Mouse (Mus musculus) liver, embryonic 16.5 days (tissue): ENCODE measurements at regions not wholly inside any gene's neighbourhood (a gene's known extent, or its start where the extent isn't known, plus 50 kb on each side); places are given as distances from the start of the nearest gene placed in this dataset.
"Not testable (repeated sequence)": the region's sequence is repeated elsewhere in the genome, so short reads cannot be mapped to it uniquely, and the experiment has no call there.

ENCODE experiments used
- ATAC-seq: fragments of 200-750 bp; cut with Nextera tagmentation; 2 replicates; pipeline ENCODE4 v1.8.0; 2017; ENCODE audit warnings: low read depth, mild to moderate bottlenecking, moderate number of reproducible peaks, moderate library complexity
- H3K27ac ChIP-seq: fragments of 300-500 bp; sonication (generic); 2 replicates; pipeline ENCODE4 v1.5.1; 2014; ENCODE audit warnings: mild to moderate bottlenecking, low read length
- H3K27me3 ChIP-seq: fragments of 300-500 bp; sonication (generic); 2 replicates; pipeline ENCODE4 v1.6.1; 2014; ENCODE audit warnings: low read depth, low read length, mixed read lengths; ENCODE audit not compliant: control insufficient read depth, insufficient read depth
- H3K36me3 ChIP-seq: fragments of 300-500 bp; sonication (generic); 2 replicates; pipeline ENCODE4 v1.6.1; 2014; ENCODE audit warnings: mild to moderate bottlenecking; ENCODE audit not compliant: control insufficient read depth, insufficient read depth
- H3K4me1 ChIP-seq: fragments of 300-500 bp; sonication (generic); 2 replicates; pipeline ENCODE4 v1.6.1; 2014; ENCODE audit warnings: low read depth, low read length, mixed read lengths; ENCODE audit not compliant: control insufficient read depth
- H3K4me2 ChIP-seq: fragments of 300-500 bp; sonication (generic); 2 replicates; pipeline ENCODE4 v1.6.1; 2014; ENCODE audit warnings: low read depth, low read length, mixed read lengths
- H3K4me3 ChIP-seq: fragments of 300-500 bp; sonication (generic); 2 replicates; pipeline ENCODE4 v1.5.1; 2014; ENCODE audit warnings: low read depth, mild to moderate bottlenecking, low read length
- H3K9ac ChIP-seq: fragments of 300-500 bp; sonication (generic); 2 replicates; pipeline ENCODE4 v1.6.1; 2014; ENCODE audit warnings: low read depth, low read length
- H3K9me3 ChIP-seq: fragments of 300-500 bp; sonication (generic); replicated peaks from 2 replicates; pipeline ENCODE4 v1.6.1; 2016; ENCODE audit warnings: low read length; ENCODE audit not compliant: control insufficient read depth
- WGBS: fragments of 180-500 bp; shearing (Covaris S2); extraction: QIAGEN DNeasy Blood & Tissue Kit; methylation state at CpG from one replicate; pipeline ENCODE4 v1.1.7; 2014; ENCODE audit not compliant: insufficient replicate concordance; 5-methylcytosine and 5-hydroxymethylcytosine counted together

- H3K36me3 ChIP-seq, result no peaks in the 10 kb centered on the region
- no peak overlapping the region for H3K4me3 ChIP-seq
- no peak overlapping the region for H3K27ac ChIP-seq
- H3K4me2 ChIP-seq, result no peak overlapping the region
- H3K27me3 ChIP-seq, result no peaks in the 10 kb centered on the region
- 78% methylated on average over 6 of the region's 6 CpGs for WGBS
- H3K4me1 ChIP-seq, result no peaks in the 10 kb centered on the region
- ATAC-seq, result no peak
- H3K9me3 ChIP-seq, result no peaks in the 10 kb centered on the region
- H3K9ac ChIP-seq, result no peak overlapping the region
Measured at GRCm38 (mm10) chr15:5946650-5947049, 352.9 kb upstream of the Dab2 start.

- WGBS, result 33% methylated on average over 3 of the region's 3 CpGs
- ATAC-seq, result no peak
- H3K9me3 ChIP-seq, result no peaks in the 10 kb centered on the region
Measured at GRCm38 (mm10) chr15:5950919-5951318, 348.7 kb upstream of the Dab2 start.

GRCm38 (mm10) chr15:5951661-5952060, 347.9 kb upstream of the Dab2 start:
- not testable (repeated sequence) for H3K4me1 ChIP-seq, ATAC-seq
- WGBS, result 70% methylated on average over 2 of the region's 2 CpGs

More at GRCm38 (mm10) chr15:5950919-5951318, 348.7 kb upstream of the Dab2 start:
- H3K4me2 ChIP-seq, result no peak overlapping the region
- H3K9ac ChIP-seq, result no peak overlapping the region
- H3K4me3 ChIP-seq, result no peak overlapping the region
- no peaks in the 10 kb centered on the region for H3K27me3 ChIP-seq
- H3K36me3 ChIP-seq, result no peaks in the 10 kb centered on the region
- H3K27ac ChIP-seq, result no peak overlapping the region
- H3K4me1 ChIP-seq, result no peaks in the 10 kb centered on the region

GRCm38 (mm10) chr15:5953106-5953505, 346.5 kb upstream of the Dab2 start:
- H3K9ac ChIP-seq, result no peak overlapping the region
- H3K36me3 ChIP-seq, result no peaks in the 10 kb centered on the region
- H3K4me2 ChIP-seq, result no peak overlapping the region
- H3K4me3 ChIP-seq, result no peak overlapping the region
- H3K27me3 ChIP-seq, result no peaks in the 10 kb centered on the region
- no peak for ATAC-seq
- no peaks in the 10 kb centered on the region for H3K4me1 ChIP-seq
- no peak overlapping the region for H3K27ac ChIP-seq
- no peaks in the 10 kb centered on the region for H3K9me3 ChIP-seq

More at GRCm38 (mm10) chr15:5951661-5952060, 347.9 kb upstream of the Dab2 start:
- not testable (repeated sequence) for H3K4me2 ChIP-seq, H3K36me3 ChIP-seq, H3K27me3 ChIP-seq, H3K9ac ChIP-seq, H3K27ac ChIP-seq, H3K9me3 ChIP-seq, H3K4me3 ChIP-seq

- ATAC-seq, result no peak
- 40% methylated on average over 5 of the region's 5 CpGs for WGBS
- H3K4me1 ChIP-seq, result no peaks in the 10 kb centered on the region
Measured at GRCm38 (mm10) chr15:5991351-5992065, 308.1 kb upstream of the Dab2 start.

GRCm38 (mm10) chr15:5992146-5992545, 307.4 kb upstream of the Dab2 start:
- H3K27ac ChIP-seq, H3K9me3 ChIP-seq, H3K9ac ChIP-seq, H3K27me3 ChIP-seq, H3K4me2 ChIP-seq, H3K4me3 ChIP-seq, H3K36me3 ChIP-seq, ATAC-seq, H3K4me1 ChIP-seq: not testable (repeated sequence)
- 55% methylated on average over 1 of the region's 1 CpGs for WGBS

More at GRCm38 (mm10) chr15:5991351-5992065, 308.1 kb upstream of the Dab2 start:
- Histone ChIP-seq H3K4me2 (no peak overlapping the region), H3K36me3 (no peaks in the 10 kb centered on the region), H3K27me3 (no peaks in the 10 kb centered on the region), H3K4me3 (no peak overlapping the region), H3K9me3 (no peaks in the 10 kb centered on the region), H3K27ac (no peak overlapping the region), H3K9ac (no peak overlapping the region)

- no peaks in the 10 kb centered on the region for H3K4me1 ChIP-seq
- H3K9ac ChIP-seq, result no peak overlapping the region
- H3K27ac ChIP-seq, result no peak overlapping the region
- H3K27me3 ChIP-seq, result no peaks in the 10 kb centered on the region
- H3K4me2 ChIP-seq, result no peak overlapping the region
- 59% methylated on average over 1 of the region's 1 CpGs for WGBS
- no peaks in the 10 kb centered on the region for H3K9me3 ChIP-seq
- no peak for ATAC-seq
- H3K36me3 ChIP-seq, result no peaks in the 10 kb centered on the region
- H3K4me3 ChIP-seq, result no peak overlapping the region
Measured at GRCm38 (mm10) chr15:6000816-6001215, 298.8 kb upstream of the Dab2 start.

GRCm38 (mm10) chr15:6001394-6001793, 298.2 kb upstream of the Dab2 start:
- H3K9me3 ChIP-seq, result no peaks in the 10 kb centered on the region
- 60% methylated on average over 1 of the region's 1 CpGs for WGBS
- H3K4me2 ChIP-seq, result no peak overlapping the region
- no peaks in the 10 kb centered on the region for H3K4me1 ChIP-seq
- H3K27ac ChIP-seq, result no peak overlapping the region
- no peak overlapping the region for H3K9ac ChIP-seq
- H3K4me3 ChIP-seq, result no peak overlapping the region
- no peaks in the 10 kb centered on the region for H3K36me3 ChIP-seq
- H3K27me3 ChIP-seq, result no peaks in the 10 kb centered on the region
- no peak for ATAC-seq

GRCm38 (mm10) chr15:6014982-6015381, 284.6 kb upstream of the Dab2 start:
- H3K9ac ChIP-seq, result no peak overlapping the region
- H3K4me3 ChIP-seq, result no peak overlapping the region
- H3K27me3 ChIP-seq, result no peaks in the 10 kb centered on the region
- no peaks in the 10 kb centered on the region for H3K4me1 ChIP-seq
- WGBS, result 57% methylated on average over 1 of the region's 1 CpGs
- no peaks in the 10 kb centered on the region for H3K36me3 ChIP-seq
- H3K27ac ChIP-seq, result no peak overlapping the region
- H3K9me3 ChIP-seq, result no peaks in the 10 kb centered on the region
- no peak overlapping the region for H3K4me2 ChIP-seq
- ATAC-seq, result no peak
